20 mouse cellular contexts compared by ENCODE assay signal in the genomic region with DNA sequence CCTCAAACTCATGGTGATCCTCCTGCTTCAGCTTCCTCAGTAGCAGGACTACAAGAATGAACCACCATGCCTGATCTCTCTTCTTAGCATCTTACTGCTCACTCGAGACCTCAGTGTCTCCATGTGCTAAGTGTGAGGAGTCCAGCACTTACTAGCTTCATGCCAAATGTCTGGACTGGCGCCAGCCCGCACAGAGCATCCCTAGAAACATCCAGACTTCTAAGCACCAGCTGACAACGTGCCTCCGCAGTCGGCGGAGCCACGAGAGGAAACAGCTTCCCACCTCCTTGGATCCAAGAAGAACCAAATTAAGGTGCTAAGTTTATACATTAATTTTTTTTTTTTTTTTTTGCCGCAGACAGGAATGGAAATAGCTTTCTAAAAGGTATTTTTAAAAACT.
DNase-seq lines count a peak whose midpoint lies in the region; ATAC-seq and TF ChIP-seq lines count a peak whose summit lies in the region.
"Had no signal": no experiment of that assay in that cellular context is flagged by ENCODE, and none has a peak within 500 bp of the region (broad histone marks: within the 10 kb centered on the region; RNA-seq: fewer than 3 reads in every experiment).

No protein-coding gene starts in this region.

- no peak overlapping the region for H3K9ac ChIP-seq in midbrain, postnatal 0 days (replicated peaks; ENCODE audit: low read length, poor library complexity, severe bottlenecking)
- H3K9ac ChIP-seq: embryonic facial prominence, embryonic 12.5 days; lung, embryonic 15.5 days; neural tube, embryonic 12.5 days had no signal

- H3K36me3 ChIP-seq in midbrain, postnatal 0 days (ENCODE audit: insufficient read depth, low read length): no peaks in the 10 kb centered on the region
- H3K36me3 ChIP-seq: embryonic facial prominence, embryonic 12.5 days; lung, embryonic 15.5 days; neural tube, embryonic 12.5 days had no signal

- WGBS in midbrain, postnatal 0 days: 76% methylated on average over 9 of the region's 9 CpGs

- H3K4me3 ChIP-seq in midbrain, postnatal 0 days (ENCODE audit: low read depth, low read length): no peak overlapping the region
- H3K4me3 ChIP-seq: embryonic facial prominence, embryonic 12.5 days; lung, embryonic 15.5 days; neural tube, embryonic 12.5 days had no signal

- H3K27ac ChIP-seq in midbrain, postnatal 0 days (ENCODE audit: low read depth, low read length): no peak overlapping the region
- H3K27ac ChIP-seq: embryonic facial prominence, embryonic 12.5 days; lung, embryonic 15.5 days; neural tube, embryonic 12.5 days; stomach, postnatal 0 days had no signal

- TF ChIP-seq CTCF in midbrain, postnatal 0 days (IDR thresholded peaks at IDR 0.05): no peak

- H3K27me3 ChIP-seq in midbrain, postnatal 0 days (ENCODE audit: insufficient read depth, low read length): no peaks in the 10 kb centered on the region
- H3K27me3 ChIP-seq: CH12.LX; embryonic facial prominence, embryonic 12.5 days; lung, embryonic 15.5 days; neural tube, embryonic 12.5 days had no signal

- H3K4me2 ChIP-seq in midbrain, postnatal 0 days (ENCODE audit: low read depth, low read length, poor library complexity, severe bottlenecking): no peak overlapping the region
- H3K4me2 ChIP-seq: embryonic facial prominence, embryonic 12.5 days; lung, embryonic 15.5 days; neural tube, embryonic 12.5 days had no signal

- peaks cover 3% of the 10 kb centered on the region; the same call in 1 of the 2 replicates for H3K4me1 ChIP-seq in midbrain, postnatal 0 days (ENCODE audit: insufficient read depth, low read length)
- H3K4me1 ChIP-seq: embryonic facial prominence, embryonic 12.5 days; lung, embryonic 15.5 days; neural tube, embryonic 12.5 days had no signal

- ATAC-seq in midbrain, postnatal 0 days (ENCODE audit: low FRiP score): no peak
- no peak for ATAC-seq in erythroid progenitor cell, adult 5-6 weeks (replicated peaks; ENCODE audit: low FRiP score, poor library complexity, severe bottlenecking)
- ATAC-seq: hindbrain, embryonic 16.5 days; midbrain, embryonic 16.5 days had no signal

- no peaks in the 10 kb centered on the region for H3K9me3 ChIP-seq in midbrain, postnatal 0 days (ENCODE audit: low read length)
- H3K9me3 ChIP-seq: embryonic facial prominence, embryonic 12.5 days; lung, embryonic 15.5 days; neural tube, embryonic 12.5 days had no signal

- peak; percentile 48 to 63 for DNase-seq in cerebellum, postnatal 14 days
- DNase-seq in cerebellum, adult 11-12 months: no peak
- DNase-seq in brain, adult 2 months (ENCODE audit: low read depth, low spot score): peak; percentile 92
- peak; percentile 70 to 77 for DNase-seq in left cerebral cortex, adult 18-20 months (ENCODE audit: low spot score in 2 of 2)
- DNase-seq in right cerebral cortex, adult 18-20 months: peak; percentile 85
- DNase-seq in embryo, embryonic 11 days: no peak
- no peak for DNase-seq in midbrain, postnatal 0 days (ENCODE audit: low spot score)
- DNase-seq: adrenal gland, postnatal 36 days; gastrocnemius, postnatal 10 days; kidney, adult 18-20 months; kidney, postnatal 36 days; thymus, postnatal 36 days had no signal

Comparison
In these comparisons a context has a peak if more than half of its experiments do, and no peak if none do; other contexts are left out.
1. DNase-seq: peak in cerebellum, postnatal 14 days (2 of 2), brain, adult 2 months (single experiment), left cerebral cortex, adult 18-20 months (2 of 2) and right cerebral cortex, adult 18-20 months (single experiment); none in cerebellum, adult 11-12 months (single experiment), embryo, embryonic 11 days (single experiment) and midbrain, postnatal 0 days (single experiment).